Mouse (Mus musculus) ovary, adult 18-20 months (tissue): ENCODE measurements around the gene Tma7.
A peak's percentile ranks its signal among the peaks of the same experiment; 100 is the strongest.

Source experiments
- DNase-seq: peaks from one replicate; pipeline ENCODE4 v3.0.0; 2022; ENCODE audit warnings: low spot score, mixed read lengths

Gene Tma7

DNA sequence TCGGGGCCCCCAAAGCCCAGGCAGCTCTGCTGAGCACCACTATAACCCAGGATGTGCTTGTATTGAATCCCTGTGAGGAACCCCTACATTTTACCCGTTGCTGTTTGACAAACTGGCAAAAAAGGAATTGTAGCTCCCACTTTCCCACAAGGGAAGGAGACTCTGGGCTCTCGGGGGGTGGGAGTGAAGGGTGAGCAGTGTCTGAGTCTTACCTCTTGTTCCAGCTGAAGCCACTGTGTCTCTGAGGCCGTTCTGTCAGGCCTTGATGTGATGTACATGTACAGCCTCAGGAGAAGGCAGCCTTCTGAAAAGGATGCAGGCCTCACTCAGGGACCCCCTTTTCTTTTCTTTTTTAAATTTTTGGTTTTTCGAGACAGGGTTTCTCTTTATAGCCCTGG, 21.5 kb downstream of the Tma7 start:
- no peak for DNase-seq

DNA sequence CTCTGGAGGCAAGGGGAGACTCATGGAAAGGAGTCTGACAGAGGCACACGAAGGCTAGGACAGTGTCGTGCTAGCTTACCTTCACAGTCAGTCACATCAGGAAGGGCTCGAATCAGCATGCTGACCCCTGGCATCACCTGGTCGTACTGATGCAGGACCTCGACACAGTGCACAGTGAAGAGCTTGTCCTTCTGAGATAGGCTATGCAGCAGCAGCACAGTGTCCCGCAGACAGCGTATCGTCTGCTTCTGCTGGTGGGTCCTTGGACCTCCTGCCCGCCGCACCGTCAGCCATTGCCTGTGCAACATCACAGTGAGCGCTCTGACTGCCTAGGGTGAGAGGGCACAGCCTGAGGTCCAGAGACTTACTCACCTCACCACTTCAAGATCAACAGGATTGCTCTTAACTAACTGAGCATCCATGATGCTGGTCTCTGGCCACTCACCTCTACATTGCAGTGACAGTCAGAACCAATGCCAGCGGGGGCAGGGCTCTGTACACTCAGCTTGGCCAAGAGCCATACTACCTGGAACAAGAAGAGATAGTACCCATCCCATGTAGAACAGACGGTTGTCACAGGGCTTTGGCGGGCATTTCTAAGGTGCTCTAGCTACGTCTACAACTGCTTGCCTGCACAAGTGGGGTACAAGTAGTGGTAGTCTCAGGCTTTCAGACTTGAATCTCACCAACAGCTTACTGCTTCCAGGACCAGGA, 22.0 kb downstream of the Tma7 start:
- no peak for DNase-seq

DNA sequence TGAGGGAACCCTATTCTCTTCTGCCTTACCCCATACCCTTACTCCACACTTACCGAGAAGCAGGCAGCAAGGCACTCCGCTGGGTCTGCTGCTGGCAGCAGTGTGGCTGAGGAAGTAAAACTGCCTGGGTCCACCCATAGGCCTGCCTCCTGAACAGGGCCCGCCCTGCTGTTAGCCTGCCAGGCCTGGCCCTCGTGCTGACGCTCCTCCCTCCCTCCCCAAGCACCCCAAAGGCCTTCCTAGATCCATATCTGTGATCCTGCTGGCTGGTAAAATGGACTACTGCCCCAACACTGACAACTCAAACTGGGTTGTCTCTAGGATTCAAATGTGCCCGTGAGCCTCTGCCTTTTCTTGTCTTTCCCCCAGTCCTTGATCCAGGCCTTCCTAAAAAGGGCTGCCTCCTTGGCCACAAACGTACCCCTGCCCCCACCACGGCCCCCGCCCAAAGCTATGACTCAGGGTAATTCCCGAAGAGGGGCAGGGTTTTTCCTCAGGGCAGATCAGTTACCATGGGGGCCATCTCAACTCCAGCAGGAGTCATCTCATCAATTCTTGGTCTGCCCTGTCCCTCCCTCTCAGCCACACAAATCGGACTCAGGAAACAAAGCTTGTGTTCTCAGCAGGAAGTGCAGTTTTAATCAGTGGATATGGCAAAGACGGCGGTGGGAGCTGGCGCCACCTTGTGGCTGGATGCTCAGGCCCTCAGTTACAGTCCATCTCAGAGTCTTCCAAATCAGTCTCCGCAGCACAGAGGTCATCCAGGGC, 23.1 kb downstream of the Tma7 start, which contains the start of gene Trex1:
Gene Trex1, minus strand, starts transcription at position 599 of the 768 bp plus-strand sequence.
- peak; percentile 90 for DNase-seq

DNA sequence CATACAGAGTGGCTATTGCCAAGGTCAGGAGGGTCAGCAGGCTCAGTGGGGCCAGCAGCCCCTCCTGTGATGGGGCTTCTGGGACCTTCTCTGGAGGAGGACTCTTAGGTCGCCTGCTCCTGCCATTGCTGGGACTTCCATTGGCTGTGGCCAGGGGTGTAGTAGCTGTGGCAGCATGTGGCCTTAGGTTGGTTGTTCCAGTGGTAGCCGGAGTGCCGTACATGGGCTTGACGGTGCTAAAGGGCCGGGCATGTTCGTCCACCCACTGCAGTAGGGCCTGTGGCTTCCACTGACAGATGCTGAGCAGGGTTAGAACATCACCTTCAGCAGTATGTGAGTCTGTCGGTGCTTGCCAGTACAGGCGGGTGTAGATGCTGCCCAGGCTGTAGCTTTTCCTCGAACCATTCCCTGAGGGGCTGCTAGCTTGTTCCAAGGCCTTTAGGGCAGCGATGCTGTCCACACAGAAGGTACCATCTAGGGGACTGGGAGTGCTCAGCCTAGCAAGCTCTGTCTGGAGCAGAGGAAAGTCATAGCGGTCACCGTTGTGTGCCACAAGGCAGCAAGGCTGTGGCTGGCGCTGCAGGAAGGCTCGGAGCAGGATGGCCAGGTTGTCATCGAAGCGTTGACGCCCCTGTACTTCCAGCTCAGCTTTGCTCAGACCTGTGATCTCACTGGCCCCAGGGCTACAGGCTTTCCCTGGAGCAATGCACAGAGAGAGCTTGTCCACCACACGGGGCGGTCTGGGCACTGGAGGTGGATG, 24.2 kb downstream of the Tma7 start:
- DNase-seq: no peak

DNA sequence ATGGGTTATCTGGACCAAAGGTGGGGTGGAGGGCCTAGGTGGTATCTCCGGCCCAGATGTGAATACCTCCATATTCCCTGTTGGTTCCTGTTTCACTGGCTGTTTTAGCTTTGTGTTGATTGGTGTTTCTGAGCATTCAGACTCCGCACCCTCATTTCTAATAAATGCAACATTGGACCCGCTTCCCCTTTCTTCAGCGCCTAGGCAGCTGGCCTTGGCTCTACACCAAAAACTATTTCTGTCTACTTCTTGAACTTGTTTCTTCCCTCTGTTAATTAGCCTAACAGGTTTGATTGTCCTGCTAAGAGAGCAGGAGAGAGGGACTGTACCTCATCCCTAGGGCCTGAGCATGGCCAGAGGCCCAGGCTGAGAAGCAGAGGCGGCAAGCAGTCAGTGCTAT, 24.8 kb downstream of the Tma7 start:
- no peak for DNase-seq

- DNase-seq: no peak
Measured at GRCm38 (mm10) chr9:109056916-109057315, 25.5 kb downstream of the Tma7 start.

GRCm38 (mm10) chr9:109056081-109056690, 26.2 kb downstream of the Tma7 start:
- DNase-seq: no peak

DNA sequence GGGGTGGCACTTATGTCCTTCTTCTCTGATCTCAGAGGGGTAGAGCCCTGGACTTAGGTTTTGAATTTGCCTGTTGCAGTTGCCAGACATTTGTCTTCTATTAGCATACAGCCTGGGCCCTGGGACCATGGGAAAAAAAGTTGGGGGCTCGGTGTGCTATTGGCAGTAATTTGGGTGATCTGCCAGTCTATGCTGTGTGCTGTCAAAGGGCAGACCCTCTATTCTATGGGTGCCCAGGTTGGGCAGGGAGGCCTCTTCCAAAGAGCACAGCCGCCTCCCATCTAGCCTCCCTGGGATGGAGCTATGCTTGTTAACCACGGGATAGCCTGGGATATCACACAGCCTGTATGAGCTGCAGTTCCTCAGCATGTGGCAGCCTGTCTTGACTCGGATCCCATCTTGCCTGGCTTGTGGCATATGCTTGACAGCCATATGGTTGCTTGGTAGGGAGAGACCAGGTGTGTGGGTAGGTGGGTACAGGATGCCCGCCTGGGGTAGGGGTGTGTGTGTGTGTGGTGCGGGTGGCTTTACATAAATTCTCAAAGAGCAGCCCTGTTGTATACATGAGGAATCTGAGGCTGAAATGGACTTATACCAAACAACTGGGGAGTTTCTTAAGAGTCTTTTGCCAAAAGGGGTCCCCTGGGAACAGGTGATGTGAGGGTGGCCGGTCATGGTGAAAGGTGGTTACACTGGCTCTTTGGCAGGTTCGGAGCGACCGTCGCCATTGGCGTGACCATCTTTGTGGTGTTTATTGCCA, 26.9 kb downstream of the Tma7 start:
- no peak for DNase-seq

- DNase-seq: peak; percentile 55
Measured at GRCm38 (mm10) chr9:109054712-109055111, 27.7 kb downstream of the Tma7 start.

DNA sequence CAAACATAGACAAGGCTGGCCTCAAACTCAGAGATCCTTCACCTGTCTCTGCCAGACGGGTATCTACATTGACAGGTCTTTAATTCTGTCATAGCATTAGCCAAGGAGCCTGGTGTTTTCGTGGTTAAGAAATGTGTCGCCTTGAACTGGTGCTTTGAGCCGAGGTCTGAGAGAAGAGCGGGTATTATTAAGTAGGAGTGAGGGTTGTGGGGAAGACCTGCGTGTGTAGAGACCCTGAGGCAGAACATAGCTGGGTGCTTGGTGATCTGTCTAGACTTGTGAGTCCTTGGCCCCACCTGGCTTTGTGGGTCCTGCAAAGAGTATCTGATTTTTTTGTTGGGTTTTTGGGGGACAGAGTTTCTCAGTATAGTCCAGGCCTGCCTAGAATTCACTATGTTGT, 28.5 kb downstream of the Tma7 start:
- no peak for DNase-seq

DNA sequence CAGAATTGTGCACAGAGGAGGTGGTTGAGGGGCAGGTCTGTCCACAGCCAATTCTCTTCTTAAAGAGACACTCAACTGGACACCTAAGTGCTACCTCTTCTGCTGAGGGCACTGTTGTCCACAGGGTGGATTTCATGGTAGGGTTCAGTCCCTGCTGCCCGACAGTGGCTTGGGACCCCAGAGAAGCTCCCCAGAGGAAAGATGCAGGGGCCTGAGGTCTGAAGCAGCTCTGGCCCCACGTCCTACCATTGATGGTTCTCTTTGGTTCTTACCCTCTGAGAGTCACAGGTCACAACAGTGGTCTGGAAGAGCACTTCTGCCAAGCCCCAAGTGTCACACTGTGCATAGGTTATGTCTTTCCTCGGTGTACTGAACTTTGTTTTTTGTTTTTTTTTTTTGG, 29.0 kb downstream of the Tma7 start:
- DNase-seq: no peak

DNA sequence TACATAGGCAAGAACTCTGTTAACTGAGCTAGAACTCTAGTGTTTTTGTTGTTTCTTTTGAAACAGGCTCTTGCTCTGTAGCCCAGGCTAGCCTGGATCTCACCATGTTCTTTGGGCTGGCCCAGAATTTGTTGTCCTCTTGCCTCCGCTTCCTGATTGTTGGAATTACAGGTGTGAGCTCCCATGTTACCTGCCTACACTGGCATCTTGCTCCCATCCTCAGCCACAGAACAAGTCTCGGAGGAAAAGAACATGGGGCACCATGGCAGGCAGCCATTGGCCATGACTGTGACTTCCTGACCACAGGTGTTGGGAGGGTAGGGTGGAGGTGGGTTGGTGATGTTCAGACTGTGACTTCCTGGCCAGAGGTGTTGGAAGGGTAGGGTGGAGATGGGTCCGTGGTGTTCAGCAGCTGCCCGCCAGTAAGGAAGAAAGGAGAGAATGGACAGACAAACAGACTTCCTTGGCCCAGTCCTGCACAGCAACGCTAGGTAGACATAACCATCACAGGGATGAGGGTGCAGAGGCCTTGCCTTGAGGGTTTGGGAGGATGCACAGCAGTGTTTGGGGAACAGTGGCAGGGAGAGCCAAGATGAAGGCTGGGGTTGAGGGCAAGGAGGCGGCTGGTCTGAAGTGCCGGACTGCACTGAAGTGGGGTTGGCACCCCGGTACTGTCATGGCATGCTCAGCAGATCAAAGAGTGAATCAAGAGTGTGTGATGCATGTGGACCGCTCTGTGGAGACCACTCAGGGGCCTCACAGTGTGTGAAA, 29.7 kb downstream of the Tma7 start:
- DNase-seq: no peak

DNA sequence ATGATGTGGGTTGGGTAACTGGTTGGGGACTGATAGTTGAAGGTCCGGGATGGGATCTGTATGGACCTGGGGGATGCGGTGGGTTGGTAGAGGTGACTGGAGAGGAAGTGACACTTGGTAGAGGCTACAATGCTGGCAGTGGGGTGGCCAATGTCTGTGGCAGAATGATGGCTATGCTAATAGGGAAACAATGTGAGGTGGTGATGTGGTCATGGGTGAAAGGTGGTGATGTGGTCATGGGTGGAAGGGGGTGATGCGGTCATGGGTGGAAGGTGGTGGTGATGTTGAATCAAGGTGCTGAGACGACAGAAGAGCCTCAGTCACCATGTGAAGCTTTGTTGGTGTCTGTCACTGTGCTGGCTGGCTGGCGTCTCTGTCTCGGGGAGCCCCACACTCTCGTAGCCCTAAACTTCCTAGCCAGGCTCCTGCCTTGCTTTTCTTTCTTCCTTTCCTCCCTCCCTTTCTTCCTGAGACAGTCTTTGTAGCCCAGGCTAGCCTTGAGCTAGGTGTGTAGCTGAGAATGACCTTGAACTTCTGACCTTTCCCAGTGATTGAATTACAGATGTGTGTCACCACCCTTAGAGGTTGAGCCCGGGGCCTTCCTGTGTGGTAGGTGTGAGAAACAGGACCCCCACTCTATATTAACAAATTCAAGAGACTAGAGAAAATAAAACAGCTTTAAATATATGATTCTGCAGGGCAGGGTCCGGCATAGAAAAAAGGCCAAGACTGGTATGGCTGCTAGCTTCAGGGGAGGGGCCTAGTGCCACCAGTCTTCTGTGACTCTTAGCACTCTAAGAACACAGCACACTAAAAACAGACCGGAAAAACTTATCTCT, 30.5 kb downstream of the Tma7 start:
- no peak for DNase-seq

DNA sequence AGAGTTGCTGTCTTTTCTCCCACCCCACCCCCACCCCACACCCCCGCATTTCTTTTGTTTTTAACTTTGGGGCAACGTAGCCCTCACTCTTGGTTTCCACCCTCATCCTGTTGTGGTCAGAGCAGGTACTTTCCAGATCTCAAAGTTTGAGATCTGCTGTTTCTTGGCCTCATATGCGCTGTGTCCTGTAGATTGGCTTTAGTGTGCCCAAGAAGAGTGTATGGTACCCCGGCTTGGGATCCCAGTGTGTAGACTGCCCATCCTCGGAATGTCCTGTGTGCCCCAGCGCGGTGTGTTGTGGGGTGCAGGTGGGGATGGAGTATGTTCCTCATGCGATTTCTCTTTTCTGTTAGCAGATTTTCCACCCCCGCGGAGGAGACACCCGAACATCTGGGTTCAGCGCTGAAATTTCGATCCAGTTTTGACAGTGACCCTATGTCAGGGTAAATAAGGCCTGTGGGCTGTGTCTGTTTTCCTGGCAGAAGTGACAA, 31.3 kb downstream of the Tma7 start:
- no peak for DNase-seq

- DNase-seq: no peak
Measured at GRCm38 (mm10) chr9:109050674-109050997, 31.8 kb downstream of the Tma7 start.

DNA sequence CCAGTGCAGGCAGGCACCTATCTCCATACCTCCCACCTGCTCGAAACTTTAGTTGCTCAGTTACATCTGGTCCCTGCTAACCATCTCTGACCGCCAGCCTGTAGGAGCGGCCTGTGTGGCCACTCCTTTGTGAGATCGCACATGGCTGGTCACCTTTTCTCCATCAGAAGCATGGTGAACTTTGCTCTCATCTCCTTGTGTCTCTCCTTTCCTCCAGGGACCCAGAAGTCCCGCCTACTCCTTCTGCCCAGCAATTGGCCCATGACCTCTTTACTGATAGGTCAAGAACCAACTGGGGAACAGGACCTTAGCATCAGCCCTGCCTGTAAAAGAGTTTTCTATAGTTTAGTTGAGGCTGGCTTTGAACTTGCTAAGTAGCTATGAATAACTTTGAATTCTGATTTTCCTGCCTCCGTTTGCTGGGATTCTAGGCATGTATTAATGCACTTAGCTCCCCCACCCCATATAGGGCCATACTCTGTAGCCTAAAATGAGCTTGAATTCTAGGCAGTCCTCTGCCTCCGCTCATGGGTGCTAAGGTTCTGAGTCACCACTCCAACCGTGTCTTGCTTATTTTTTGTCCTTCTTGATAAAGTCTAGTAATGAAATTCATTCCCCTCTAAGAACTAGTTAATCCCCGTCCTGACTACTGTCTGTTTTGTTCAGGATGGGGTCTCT, 32.3 kb downstream of the Tma7 start:
- DNase-seq: no peak

- no peak for DNase-seq
Measured at GRCm38 (mm10) chr9:109049316-109049715, 33.1 kb downstream of the Tma7 start.

DNA sequence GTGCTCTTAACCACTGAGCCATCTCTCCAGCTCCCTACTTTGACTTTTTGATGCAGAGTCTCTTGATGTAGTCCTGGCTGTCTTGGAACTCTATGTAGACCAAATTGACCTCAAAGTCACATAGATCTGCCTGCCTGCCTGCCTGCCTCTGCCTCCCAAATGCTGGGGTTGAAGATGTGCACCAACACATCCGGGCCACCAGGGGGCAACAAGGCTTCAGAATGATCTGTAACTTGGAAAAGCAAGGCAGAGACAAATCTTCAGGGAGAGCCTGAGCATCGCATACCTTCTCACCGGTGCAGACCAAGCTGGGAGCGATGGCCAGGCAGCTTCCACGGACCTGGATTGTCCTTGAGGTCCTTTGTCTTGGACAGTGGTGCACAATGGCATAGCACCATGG, 36.1 kb downstream of the Tma7 start:
- no peak for DNase-seq

DNA sequence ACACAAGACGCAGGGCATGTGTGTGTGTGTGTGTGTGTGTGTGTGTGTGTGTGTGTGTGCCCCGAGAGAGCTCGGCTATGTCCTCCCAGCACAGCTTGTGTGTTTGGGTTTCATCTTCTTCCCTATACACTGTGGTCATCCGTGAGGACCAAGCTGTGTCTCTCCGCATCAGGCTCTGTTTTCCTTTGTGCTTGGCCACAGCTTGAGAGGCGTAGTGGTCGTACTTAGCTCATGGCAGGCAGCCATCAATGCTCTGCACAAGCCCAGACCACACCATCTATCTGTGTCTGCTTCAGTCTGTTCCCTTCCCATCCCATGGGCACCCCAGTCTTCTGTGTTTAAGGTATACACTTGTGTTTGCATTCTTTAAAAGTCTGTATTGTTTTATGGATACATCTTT, 41.0 kb downstream of the Tma7 start:
- DNase-seq: no peak
